Mouse (Mus musculus) liver, adult 10 weeks (tissue): ENCODE results near the gene Lrch1. TPM values are rescaled to one million over a fixed set of nuclear protein-coding genes. Genes with fewer than 3 reads are reported as not detected.

ENCODE experiments used
- polyA plus RNA-seq: library from polyadenylated mRNA; stranded (reverse); fragments of 350-450 nt; fragmentation: Illumina TruSeq; extraction: RNeasy Lipid Tissue Mini Kit (QIAGEN cat#74804); gene quantifications from one replicate; pipeline ENCODE4 v1.2.3, GENCODE M21; 2014; ENCODE audit warnings: low read depth, low replicate concordance

The Lrch1 gene
- 4.1 TPM for polyA plus RNA-seq

DNA sequence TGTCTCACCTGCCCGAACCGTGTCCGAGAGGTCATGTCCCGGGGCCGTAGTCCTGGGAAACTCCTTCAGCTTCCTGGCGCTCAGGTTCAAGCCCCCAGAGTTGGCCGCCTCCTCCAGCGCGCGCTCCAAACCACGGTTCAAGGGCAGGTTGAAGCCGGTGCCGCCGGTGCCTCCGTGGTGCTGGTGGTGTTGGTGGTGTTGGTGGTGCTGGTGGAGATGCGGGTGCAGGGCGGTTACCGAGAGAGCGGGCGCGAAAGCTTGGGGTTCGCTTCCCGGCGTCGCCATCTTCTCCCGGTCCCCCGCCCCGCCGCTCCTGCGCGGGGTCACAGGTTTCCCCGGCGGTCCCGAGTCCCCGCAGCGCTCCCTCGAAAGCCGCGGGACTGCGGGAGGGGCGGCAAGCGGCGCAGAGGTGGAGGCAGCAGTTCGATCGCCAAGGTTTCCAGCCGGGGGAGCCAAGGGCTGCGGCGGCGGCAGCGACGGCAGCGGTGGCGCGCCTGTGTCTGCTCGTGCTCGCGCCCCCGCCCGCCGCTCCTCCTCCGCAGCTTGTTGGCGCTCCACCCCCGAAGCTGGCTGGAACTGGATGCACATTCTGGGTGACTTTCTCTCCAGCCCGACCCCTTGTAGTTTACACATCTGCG is at the start of gene Lrch1:
Gene Lrch1 (minus strand): TSS at position 501 of the 638 bp plus-strand sequence.

DNA sequence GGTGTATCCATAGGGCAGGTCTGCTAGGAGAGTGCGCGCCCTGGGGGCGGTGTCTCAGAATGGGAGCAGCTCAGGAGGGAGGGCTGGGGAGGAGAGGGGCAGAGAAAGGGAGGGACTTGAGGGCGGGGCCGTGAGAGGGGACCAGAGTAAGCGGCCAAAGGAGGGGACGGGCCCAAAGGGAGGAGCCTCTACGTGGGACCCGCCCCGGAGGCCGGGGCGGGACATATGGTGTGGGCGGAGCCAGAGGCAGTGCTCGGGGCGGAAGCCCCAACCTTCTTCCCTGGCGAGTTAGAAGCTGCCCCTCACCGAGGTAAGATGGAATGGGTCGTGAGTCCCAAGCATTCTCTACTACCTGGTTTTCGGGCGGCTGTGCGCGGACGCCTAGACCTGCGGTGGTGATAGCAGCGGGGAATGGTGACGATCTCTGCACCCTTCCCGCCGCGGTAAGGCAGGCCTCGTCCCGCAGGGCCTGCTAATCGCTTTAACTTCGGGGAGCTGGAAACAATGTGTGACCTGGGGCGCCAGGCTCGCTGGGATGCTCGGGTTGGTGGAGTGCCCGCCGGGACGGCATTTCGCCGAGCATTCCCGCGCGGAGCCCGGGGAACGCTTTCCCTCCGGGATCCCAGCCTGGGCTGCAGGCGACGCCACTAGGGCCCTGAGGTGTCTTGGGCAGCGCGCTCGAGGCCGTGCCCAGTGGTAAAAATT is 215.4 kb downstream of the Lrch1 start, which contains the start of gene Esd:
Gene Esd (plus strand): TSS at position 219 of the 705 bp plus-strand sequence.

Other genes with a start within 250 kb of the Lrch1 start
- 484 TPM for gene Esd, start 215.6 kb downstream of the Lrch1 start, polyA plus RNA-seq
- not detected for gene Rubcnl, start 68.2 kb upstream of the Lrch1 start, polyA plus RNA-seq
- gene Lrrc63, start 183.0 kb upstream of the Lrch1 start, polyA plus RNA-seq = not detected
- gene Lcp1, start 183.2 kb upstream of the Lrch1 start, polyA plus RNA-seq = 74.5 TPM